ENCODE assay signal across 9 mouse cellular contexts in genomic region chr2:25278928-25279882, GRCm38 (mm10). TPM values are rescaled to one million over a fixed set of nuclear protein-coding genes. Genes with fewer than 3 reads are reported as not detected.
DNase-seq lines count a peak whose midpoint lies in the region; ATAC-seq and TF ChIP-seq lines count a peak whose summit lies in the region.
"Had no signal": no experiment of that assay in that cellular context is flagged by ENCODE, and none has a peak within 500 bp of the region (broad histone marks: within the 10 kb centered on the region; RNA-seq: fewer than 3 reads in every experiment).

No protein-coding gene starts in this region.

- 64% methylated on average over 13 of the region's 13 CpGs for WGBS in embryonic facial prominence, embryonic 14.5 days
- 61% methylated on average over 13 of the region's 13 CpGs for WGBS in hindbrain, embryonic 14.5 days
- 65% methylated on average over 13 of the region's 13 CpGs for WGBS in limb, embryonic 13.5 days
- 61% methylated on average over 13 of the region's 13 CpGs for WGBS in midbrain, embryonic 14.5 days
- WGBS in stomach, postnatal 0 days: 61% methylated on average over 13 of the region's 13 CpGs

- 0 out of 2 replicates have a peak, but pooled peaks have one; percentile 44 for ATAC-seq in embryonic facial prominence, embryonic 14.5 days (ENCODE audit: low read depth)
- ATAC-seq in hindbrain, embryonic 14.5 days (ENCODE audit: low FRiP score): 0 out of 2 replicates have a peak, but pooled peaks have one; percentile 36
- 0 out of 2 replicates have a peak, but pooled peaks have one; percentile 28 for ATAC-seq in limb, embryonic 13.5 days (ENCODE audit: low FRiP score, low read depth)
- no peak for ATAC-seq in midbrain, embryonic 14.5 days (ENCODE audit: low FRiP score, low TSS enrichment)
- ATAC-seq in stomach, postnatal 0 days (ENCODE audit: low FRiP score, low TSS enrichment): peak; percentile 72

- H3K4me1 ChIP-seq in bone marrow macrophage, adult 2 months (ENCODE audit: control insufficient read depth, insufficient read depth, low read length): no peaks in the 10 kb centered on the region
- no peaks in the 10 kb centered on the region for H3K4me1 ChIP-seq in embryonic facial prominence, embryonic 14.5 days (ENCODE audit: control insufficient read depth, insufficient read depth, low read length)
- no peaks in the 10 kb centered on the region for H3K4me1 ChIP-seq in hindbrain, embryonic 14.5 days (replicated peaks; ENCODE audit: control insufficient read depth, insufficient read depth, low read length)
- H3K4me1 ChIP-seq in limb, embryonic 13.5 days: peaks cover 2% of the 10 kb centered on the region; the same call in 1 of the 2 replicates
- no peaks in the 10 kb centered on the region for H3K4me1 ChIP-seq in midbrain, embryonic 14.5 days (ENCODE audit: control insufficient read depth, insufficient read depth, low read length)
- no peaks in the 10 kb centered on the region for H3K4me1 ChIP-seq in stomach, postnatal 0 days (replicated peaks; ENCODE audit: control insufficient read depth, insufficient read depth)

- DNase-seq in left cerebral cortex, adult 2 months (ENCODE audit: extremely low spot score in 1 of 2, low spot score in 2 of 2): peak; percentile 73
- DNase-seq in left cerebral cortex, adult 11 months (ENCODE audit: low spot score): no peak
- DNase-seq in embryonic facial prominence, embryonic 14.5 days (ENCODE audit: low spot score): peak; percentile 83
- DNase-seq in hindbrain, embryonic 14.5 days (ENCODE audit: low spot score): peak; percentile 77
- DNase-seq in midbrain, embryonic 14.5 days: peak; percentile 90
- peak; percentile 93 for DNase-seq in stomach, postnatal 0 days (ENCODE audit: low spot score)

- TF ChIP-seq CTCF in left cerebral cortex, adult 2 months (IDR thresholded peaks at IDR 0.05): peak; percentile 84
- peak; percentile 68 for TF ChIP-seq CTCF in bone marrow macrophage, adult 2 months (IDR thresholded peaks at IDR 0.05; ENCODE audit: low read depth, low read length)
- peak; percentile 96 for TF ChIP-seq CTCF in stomach, postnatal 0 days (IDR thresholded peaks at IDR 0.05; ENCODE audit: low read depth)

- H3K9me3 ChIP-seq in embryonic facial prominence, embryonic 14.5 days (ENCODE audit: control insufficient read depth, low read length): no peaks in the 10 kb centered on the region
- H3K9me3 ChIP-seq in hindbrain, embryonic 14.5 days (ENCODE audit: control insufficient read depth, low read length): no peaks in the 10 kb centered on the region
- no peaks in the 10 kb centered on the region for H3K9me3 ChIP-seq in limb, embryonic 13.5 days
- H3K9me3 ChIP-seq in midbrain, embryonic 14.5 days (ENCODE audit: control insufficient read depth, low read length): no peaks in the 10 kb centered on the region
- H3K9me3 ChIP-seq in stomach, postnatal 0 days (ENCODE audit: control insufficient read depth, low read length): no peaks in the 10 kb centered on the region
- H3K9me3 ChIP-seq: embryonic facial prominence, embryonic 15.5 days had no signal

- no peak overlapping the region for H3K9ac ChIP-seq in embryonic facial prominence, embryonic 14.5 days (ENCODE audit: low read depth, low read length)
- H3K9ac ChIP-seq in hindbrain, embryonic 14.5 days: no peak overlapping the region
- H3K9ac ChIP-seq in limb, embryonic 13.5 days: no peak overlapping the region
- no peak overlapping the region for H3K9ac ChIP-seq in midbrain, embryonic 14.5 days (replicated peaks; ENCODE audit: low read length)
- H3K9ac ChIP-seq in stomach, postnatal 0 days (ENCODE audit: low read length): no peak overlapping the region
- H3K9ac ChIP-seq: embryonic facial prominence, embryonic 15.5 days had no signal

- no peak overlapping the region for H3K4me2 ChIP-seq in embryonic facial prominence, embryonic 14.5 days (ENCODE audit: low read depth, low read length)
- no peak overlapping the region for H3K4me2 ChIP-seq in hindbrain, embryonic 14.5 days (replicated peaks)
- no peak overlapping the region for H3K4me2 ChIP-seq in limb, embryonic 13.5 days (replicated peaks)
- H3K4me2 ChIP-seq in midbrain, embryonic 14.5 days (ENCODE audit: low read length): no peak overlapping the region
- no peak overlapping the region for H3K4me2 ChIP-seq in stomach, postnatal 0 days (replicated peaks; ENCODE audit: low read depth)
- H3K4me2 ChIP-seq: embryonic facial prominence, embryonic 15.5 days had no signal

- intact Hi-C loops in left cerebral cortex, adult 2 months (cut with DNase I): loop anchor here (1.0 kb wide), 1 partner anchor 49 kb away; no protein-coding TSS in a partner anchor

- no peak overlapping the region for H3K27ac ChIP-seq in left cerebral cortex, adult 2 months
- H3K27ac ChIP-seq in bone marrow macrophage, adult 2 months (ENCODE audit: insufficient read depth, low read depth, low read length): no peak overlapping the region
- H3K27ac ChIP-seq in embryonic facial prominence, embryonic 14.5 days (replicated peaks; ENCODE audit: low read depth, low read length): no peak overlapping the region
- H3K27ac ChIP-seq in hindbrain, embryonic 14.5 days: no peak overlapping the region
- no peak overlapping the region for H3K27ac ChIP-seq in limb, embryonic 13.5 days
- H3K27ac ChIP-seq in midbrain, embryonic 14.5 days (replicated peaks; ENCODE audit: low read depth, low read length): no peak overlapping the region
- H3K27ac ChIP-seq in stomach, postnatal 0 days (replicated peaks): no peak overlapping the region
- H3K27ac ChIP-seq: embryonic facial prominence, embryonic 15.5 days had no signal

- no peak for TF ChIP-seq EP300 in stomach, postnatal 0 days (optimal IDR thresholded peaks at IDR 0.05)

- no peak for TF ChIP-seq POLR2A in bone marrow macrophage, adult 2 months (IDR thresholded peaks at IDR 0.05; ENCODE audit: borderline replicate concordance, low read depth, low read length)

- H3K4me3 ChIP-seq in left cerebral cortex, adult 2 months: no peak overlapping the region
- no peak overlapping the region for H3K4me3 ChIP-seq in bone marrow macrophage, adult 2 months (ENCODE audit: insufficient read depth, low read length)
- no peak overlapping the region for H3K4me3 ChIP-seq in embryonic facial prominence, embryonic 14.5 days (ENCODE audit: low read depth, low read length)
- H3K4me3 ChIP-seq in hindbrain, embryonic 14.5 days (replicated peaks; ENCODE audit: low read length): no peak overlapping the region
- no peak overlapping the region for H3K4me3 ChIP-seq in limb, embryonic 13.5 days
- no peak overlapping the region for H3K4me3 ChIP-seq in midbrain, embryonic 14.5 days (replicated peaks; ENCODE audit: low read depth, low read length)
- no peak overlapping the region for H3K4me3 ChIP-seq in stomach, postnatal 0 days (ENCODE audit: low read depth, low read length)
- H3K4me3 ChIP-seq: embryonic facial prominence, embryonic 15.5 days had no signal

- H3K27me3 ChIP-seq in embryonic facial prominence, embryonic 14.5 days (replicated peaks; ENCODE audit: control insufficient read depth, insufficient read depth, low read length): no peaks in the 10 kb centered on the region
- H3K27me3 ChIP-seq in hindbrain, embryonic 14.5 days (ENCODE audit: control insufficient read depth, insufficient read depth, low read length): no peaks in the 10 kb centered on the region
- no peaks in the 10 kb centered on the region for H3K27me3 ChIP-seq in limb, embryonic 13.5 days
- no peaks in the 10 kb centered on the region for H3K27me3 ChIP-seq in midbrain, embryonic 14.5 days (ENCODE audit: control insufficient read depth, insufficient read depth, low read length)
- H3K27me3 ChIP-seq in stomach, postnatal 0 days (ENCODE audit: control insufficient read depth, insufficient read depth, low read length): no peaks in the 10 kb centered on the region
- H3K27me3 ChIP-seq: embryonic facial prominence, embryonic 15.5 days had no signal

- peaks cover 97% of the 10 kb centered on the region for H3K36me3 ChIP-seq in embryonic facial prominence, embryonic 14.5 days (ENCODE audit: control insufficient read depth, insufficient read depth, low read length)
- H3K36me3 ChIP-seq in hindbrain, embryonic 14.5 days (replicated peaks; ENCODE audit: control insufficient read depth, insufficient read depth): peaks cover 99% of the 10 kb centered on the region
- peaks cover 98% of the 10 kb centered on the region for H3K36me3 ChIP-seq in limb, embryonic 13.5 days
- H3K36me3 ChIP-seq in midbrain, embryonic 14.5 days (ENCODE audit: control insufficient read depth, insufficient read depth, low read length): peaks cover 94% of the 10 kb centered on the region
- peaks cover 51% of the 10 kb centered on the region for H3K36me3 ChIP-seq in stomach, postnatal 0 days (ENCODE audit: control insufficient read depth, insufficient read depth, low read length)

RNA-seq across cellular contexts. Expression of gene Anapc2, which starts 6.9 kb away (rescaled TPM):
- 10 to 100 TPM; 87.1 to 90.3 TPM for total RNA-seq in left cerebral cortex, adult 2 months (2021)
- 84.0 and 89.6 TPM in 2 replicates for polyA plus RNA-seq in bone marrow macrophage, adult 2 months (2012; ENCODE audit: insufficient read depth, insufficient read length, missing spikeins)
- polyA plus RNA-seq in embryonic facial prominence, embryonic 14.5 days (2014; fragmentation: Nextera tagmentation; extraction: Ambion mirVana): 104 and 113 TPM in 2 replicates
- 113 and 114 TPM in 2 replicates for polyA plus RNA-seq in hindbrain, embryonic 14.5 days (2014; fragmentation: Nextera tagmentation; extraction: Ambion mirVana)
- polyA plus RNA-seq in limb, embryonic 13.5 days (2015; fragmentation: Nextera tagmentation; extraction: Ambion mirVana): 150 and 154 TPM in 2 replicates
- 112 and 117 TPM in 2 replicates for polyA plus RNA-seq in midbrain, embryonic 14.5 days (2014; fragmentation: Nextera tagmentation; extraction: Ambion mirVana)
- 57.5 and 59.6 TPM in 2 replicates for polyA plus RNA-seq in stomach, postnatal 0 days (2015; fragmentation: Nextera tagmentation; extraction: Ambion mirVana)

RNA-seq across cellular contexts. Expression of gene Ssna1, which starts 7.0 kb away (rescaled TPM):
- 10 to 100 TPM; 65.6 to 65.9 TPM for total RNA-seq in left cerebral cortex, adult 2 months (2021)
- 55.1 and 59.7 TPM in 2 replicates for polyA plus RNA-seq in bone marrow macrophage, adult 2 months (2012; ENCODE audit: insufficient read depth, insufficient read length, missing spikeins)
- polyA plus RNA-seq in embryonic facial prominence, embryonic 14.5 days (2014; fragmentation: Nextera tagmentation; extraction: Ambion mirVana): 227 and 240 TPM in 2 replicates
- 175 and 190 TPM in 2 replicates for polyA plus RNA-seq in hindbrain, embryonic 14.5 days (2014; fragmentation: Nextera tagmentation; extraction: Ambion mirVana)
- polyA plus RNA-seq in limb, embryonic 13.5 days (2015; fragmentation: Nextera tagmentation; extraction: Ambion mirVana): 231 and 234 TPM in 2 replicates
- polyA plus RNA-seq in midbrain, embryonic 14.5 days (2014; fragmentation: Nextera tagmentation; extraction: Ambion mirVana): 196 TPM in 2 replicates
- polyA plus RNA-seq in stomach, postnatal 0 days (2015; fragmentation: Nextera tagmentation; extraction: Ambion mirVana): 149 and 162 TPM in 2 replicates

RNA-seq across cellular contexts. Expression of gene Tmem210, which starts 8.7 kb away (rescaled TPM):
- not detected for total RNA-seq in left cerebral cortex, adult 2 months (2021)
- not detected in 2 replicates for polyA plus RNA-seq in bone marrow macrophage, adult 2 months (2012; ENCODE audit: insufficient read depth, insufficient read length, missing spikeins)
- not detected in 2 replicates for polyA plus RNA-seq in embryonic facial prominence, embryonic 14.5 days (2014; fragmentation: Nextera tagmentation; extraction: Ambion mirVana)
- polyA plus RNA-seq in hindbrain, embryonic 14.5 days (2014; fragmentation: Nextera tagmentation; extraction: Ambion mirVana): not detected in 2 replicates
- polyA plus RNA-seq in limb, embryonic 13.5 days (2015; fragmentation: Nextera tagmentation; extraction: Ambion mirVana): not detected in 2 replicates
- not detected in 2 replicates for polyA plus RNA-seq in midbrain, embryonic 14.5 days (2014; fragmentation: Nextera tagmentation; extraction: Ambion mirVana)
- not detected in 2 replicates for polyA plus RNA-seq in stomach, postnatal 0 days (2015; fragmentation: Nextera tagmentation; extraction: Ambion mirVana)
- polyA plus RNA-seq: embryonic facial prominence, embryonic 15.5 days had no signal

RNA-seq across cellular contexts. Expression of gene Lrrc26, which starts 10.5 kb away (rescaled TPM):
- not detected for total RNA-seq in left cerebral cortex, adult 2 months (2021)
- polyA plus RNA-seq in bone marrow macrophage, adult 2 months (2012; ENCODE audit: insufficient read depth, insufficient read length, missing spikeins): not detected in 2 replicates
- 2.3 and 5.1 TPM in 2 replicates for polyA plus RNA-seq in embryonic facial prominence, embryonic 14.5 days (2014; fragmentation: Nextera tagmentation; extraction: Ambion mirVana)
- polyA plus RNA-seq in hindbrain, embryonic 14.5 days (2014; fragmentation: Nextera tagmentation; extraction: Ambion mirVana): not detected in 2 replicates
- polyA plus RNA-seq in limb, embryonic 13.5 days (2015; fragmentation: Nextera tagmentation; extraction: Ambion mirVana): not detected in 2 replicates
- 0.30 TPM in 1 of 2 replicates, not detected in the other for polyA plus RNA-seq in midbrain, embryonic 14.5 days (2014; fragmentation: Nextera tagmentation; extraction: Ambion mirVana)
- polyA plus RNA-seq in stomach, postnatal 0 days (2015; fragmentation: Nextera tagmentation; extraction: Ambion mirVana): 34.9 and 42.1 TPM in 2 replicates

RNA-seq across cellular contexts. Expression of gene Tprn, which starts 16.8 kb away (rescaled TPM):
- total RNA-seq in left cerebral cortex, adult 2 months (2021): 10 to 100 TPM; 20.9 to 21.8 TPM
- polyA plus RNA-seq in bone marrow macrophage, adult 2 months (2012; ENCODE audit: insufficient read depth, insufficient read length, missing spikeins): 8.8 and 10.2 TPM in 2 replicates
- 4.6 and 5.1 TPM in 2 replicates for polyA plus RNA-seq in embryonic facial prominence, embryonic 14.5 days (2014; fragmentation: Nextera tagmentation; extraction: Ambion mirVana)
- 13.4 and 14.7 TPM in 2 replicates for polyA plus RNA-seq in hindbrain, embryonic 14.5 days (2014; fragmentation: Nextera tagmentation; extraction: Ambion mirVana)
- polyA plus RNA-seq in limb, embryonic 13.5 days (2015; fragmentation: Nextera tagmentation; extraction: Ambion mirVana): 7.2 and 8.2 TPM in 2 replicates
- polyA plus RNA-seq in midbrain, embryonic 14.5 days (2014; fragmentation: Nextera tagmentation; extraction: Ambion mirVana): 13.1 and 13.3 TPM in 2 replicates
- polyA plus RNA-seq in stomach, postnatal 0 days (2015; fragmentation: Nextera tagmentation; extraction: Ambion mirVana): 17.4 and 20.3 TPM in 2 replicates
